Mouse (Mus musculus): ENCODE data around the gene Tlr13.
"Not testable (repeated sequence)": the region's sequence is repeated elsewhere in the genome, so short reads cannot be mapped to it uniquely, and the experiment has no call there.

The Tlr13 gene

DNA sequence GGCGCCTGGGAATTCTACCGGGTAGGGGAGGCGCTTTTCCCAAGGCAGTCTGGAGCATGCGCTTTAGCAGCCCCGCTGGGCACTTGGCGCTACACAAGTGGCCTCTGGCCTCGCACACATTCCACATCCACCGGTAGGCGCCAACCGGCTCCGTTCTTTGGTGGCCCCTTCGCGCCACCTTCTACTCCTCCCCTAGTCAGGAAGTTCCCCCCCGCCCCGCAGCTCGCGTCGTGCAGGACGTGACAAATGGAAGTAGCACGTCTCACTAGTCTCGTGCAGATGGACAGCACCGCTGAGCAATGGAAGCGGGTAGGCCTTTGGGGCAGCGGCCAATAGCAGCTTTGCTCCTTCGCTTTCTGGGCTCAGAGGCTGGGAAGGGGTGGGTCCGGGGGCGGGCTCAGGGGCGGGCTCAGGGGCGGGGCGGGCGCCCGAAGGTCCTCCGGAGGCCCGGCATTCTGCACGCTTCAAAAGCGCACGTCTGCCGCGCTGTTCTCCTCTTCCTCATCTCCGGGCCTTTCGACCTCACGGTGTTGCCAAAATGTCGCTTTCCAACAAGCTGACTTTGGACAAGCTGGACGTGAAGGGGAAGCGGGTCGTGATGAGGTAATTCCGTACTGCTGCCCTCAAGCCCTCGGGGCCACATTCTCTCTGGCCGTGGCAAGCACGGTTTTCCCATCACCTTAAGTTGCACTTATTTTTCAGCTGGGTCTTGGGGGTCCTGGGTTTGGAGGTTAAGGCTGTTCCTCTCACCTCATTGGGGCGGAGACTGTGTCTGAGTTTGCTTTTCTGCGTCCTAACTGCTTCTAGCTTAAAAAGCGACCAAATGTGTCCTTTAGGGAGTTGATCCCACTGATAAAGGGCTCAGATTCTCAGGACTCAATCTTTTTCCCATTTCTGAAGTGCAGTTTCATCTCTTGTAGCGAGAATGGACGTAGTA lies 44.0 kb downstream of the Tlr13 start, which contains the start of gene Pgk1:
Pgk1 (plus strand) TSS at position 388 of the 937 bp plus-strand sequence.
- peak; percentile 94 for DNase-seq (ENCODE audit: low read depth, low spot score)

DNA sequence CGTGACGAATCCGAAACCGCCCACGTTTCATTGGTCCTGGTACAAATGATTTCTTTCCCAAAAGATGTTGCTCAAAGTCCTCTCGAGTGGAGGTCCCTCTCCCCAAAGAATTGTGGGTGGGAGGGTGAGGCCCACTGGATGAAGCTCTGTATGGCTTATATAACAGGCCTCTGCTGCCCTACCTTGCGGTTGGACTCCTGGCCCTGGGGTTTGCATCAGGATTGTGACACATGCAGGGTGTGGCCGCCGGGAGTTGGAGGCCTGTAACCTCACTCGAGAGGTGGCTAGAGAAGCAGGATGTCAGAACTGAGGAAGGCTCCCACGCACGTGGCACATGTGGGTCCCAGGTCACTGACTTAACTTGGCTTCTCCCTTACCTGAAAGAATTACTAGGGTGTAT lies 44.7 kb downstream of the Tlr13 start:
- DNase-seq (ENCODE audit: low read depth, low spot score): no peak

GRCm38 (mm10) chrX:106189356-106189755 lies 46.4 kb downstream of the Tlr13 start:
- DNase-seq (ENCODE audit: low read depth, low spot score): no peak

- DNase-seq (ENCODE audit: low read depth, low spot score): no peak
Measured at GRCm38 (mm10) chrX:106190091-106190490, 47.1 kb downstream of the Tlr13 start.

GRCm38 (mm10) chrX:106194361-106194760 lies 51.4 kb downstream of the Tlr13 start:
- DNase-seq (ENCODE audit: low read depth, low spot score): not testable (repeated sequence)

DNA sequence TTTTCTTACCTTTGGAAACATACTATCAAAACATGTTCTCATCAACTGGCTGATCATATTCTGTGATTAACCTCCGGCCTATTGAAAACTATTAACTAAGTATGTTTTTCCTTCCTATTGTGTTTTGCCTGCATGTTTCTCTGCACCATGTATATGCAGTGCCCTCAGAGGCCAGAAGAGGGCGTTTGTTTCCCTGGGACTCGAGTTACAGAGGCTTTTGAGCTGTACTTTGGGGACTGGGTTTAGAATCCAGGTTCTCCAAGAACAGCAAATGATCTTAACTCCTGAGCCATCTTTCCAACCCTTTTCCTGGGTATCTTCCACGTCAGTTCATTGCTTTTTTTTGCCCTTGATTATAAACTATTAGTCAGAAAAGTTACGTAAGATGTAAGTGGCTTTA lies 54.3 kb downstream of the Tlr13 start:
- DNase-seq (ENCODE audit: low read depth, low spot score): no peak

DNA sequence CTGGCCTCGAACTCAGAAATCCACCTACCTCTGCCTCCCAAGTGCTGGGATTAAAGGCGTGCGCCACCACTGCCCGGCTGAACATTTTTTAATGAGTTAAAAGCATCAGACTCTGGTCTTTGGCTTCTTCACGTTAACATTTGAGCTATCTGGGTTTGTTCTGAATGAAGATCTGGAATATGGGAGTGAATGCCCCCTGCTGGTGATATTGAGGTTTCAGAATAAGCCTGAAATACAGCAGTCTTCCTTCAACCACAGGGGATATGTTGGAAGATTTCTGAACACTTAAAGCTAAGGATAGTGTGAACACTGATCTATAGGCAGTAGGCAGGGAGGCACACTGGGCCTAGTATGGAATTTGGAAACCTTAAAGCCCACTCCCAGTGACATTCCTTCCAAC lies 55.9 kb downstream of the Tlr13 start:
- DNase-seq (ENCODE audit: low read depth, low spot score): no peak

DNA sequence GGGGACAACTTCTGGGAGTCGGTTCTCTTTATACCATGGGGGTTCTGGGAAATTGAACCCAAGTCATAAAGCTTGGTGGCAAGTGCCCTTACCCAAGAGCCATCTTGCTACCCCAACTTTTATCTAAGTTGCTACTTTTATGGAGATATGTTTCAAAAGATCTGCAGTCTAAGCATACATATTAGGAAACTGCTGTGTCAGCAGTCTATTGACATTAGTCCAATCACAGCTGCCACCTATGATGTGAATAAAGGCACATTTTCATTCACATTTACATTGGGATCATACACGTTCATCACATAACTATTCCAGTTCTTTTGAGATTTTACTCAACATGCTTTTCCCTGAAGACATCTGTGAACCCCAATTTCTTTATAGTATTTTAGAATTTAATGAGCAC lies 66.1 kb downstream of the Tlr13 start:
- no peak for DNase-seq (ENCODE audit: low read depth, low spot score)

Data from telencephalon, adult 2 months (tissue).